Mouse (Mus musculus) midbrain, embryonic 13.5 days (tissue): Measurements from ENCODE around the gene Synm. TPM values are rescaled to one million over a fixed set of nuclear protein-coding genes. Genes with fewer than 3 reads are reported as not detected.
A peak's percentile ranks its signal among the peaks of the same experiment; 100 is the strongest.

ENCODE experiments used
- ATAC-seq: fragments of 200-750 bp; cut with Nextera tagmentation; 2 replicates; pipeline ENCODE4 v1.8.0; 2017; ENCODE audit warnings: mild to moderate bottlenecking, moderate TSS enrichment, moderate library complexity
- H3K27ac ChIP-seq: fragments of 300-500 bp; sonication (generic); 2 replicates; pipeline ENCODE4 v1.5.1; 2015; ENCODE audit warnings: inconsistent platforms, mild to moderate bottlenecking, moderate library complexity
- H3K27me3 ChIP-seq: fragments of 300-500 bp; sonication (generic); 2 replicates; pipeline ENCODE4 v1.6.1; 2015; ENCODE audit warnings: mild to moderate bottlenecking, inconsistent platforms
- H3K36me3 ChIP-seq: fragments of 300-500 bp; sonication (generic); 2 replicates; pipeline ENCODE4 v1.6.1; 2015; ENCODE audit warnings: mild to moderate bottlenecking, inconsistent platforms
- H3K4me1 ChIP-seq: fragments of 300-500 bp; sonication (generic); replicated peaks from 2 replicates; pipeline ENCODE4 v1.6.1; 2015; ENCODE audit warnings: inconsistent platforms
- H3K4me2 ChIP-seq: fragments of 300-500 bp; sonication (generic); replicated peaks from 2 replicates; pipeline ENCODE4 v1.6.1; 2015; ENCODE audit warnings: moderate library complexity, mild to moderate bottlenecking, inconsistent platforms
- H3K4me3 ChIP-seq: fragments of 300-500 bp; sonication (generic); replicated peaks from 2 replicates; pipeline ENCODE4 v1.5.1; 2015; ENCODE audit warnings: mild to moderate bottlenecking, inconsistent platforms
- H3K9ac ChIP-seq: fragments of 300-500 bp; sonication (generic); replicated peaks from 2 replicates; pipeline ENCODE4 v1.6.1; 2015; ENCODE audit warnings: mild to moderate bottlenecking, inconsistent platforms
- H3K9me3 ChIP-seq: fragments of 300-500 bp; sonication (generic); 2 replicates; pipeline ENCODE4 v1.6.1; 2016; ENCODE audit warnings: mild to moderate bottlenecking, inconsistent platforms
- WGBS: fragments of 180-500 bp; shearing (Covaris S2); methylation state at CpG from one replicate; pipeline ENCODE4 v1.1.7; 2015; 5-methylcytosine and 5-hydroxymethylcytosine counted together
- polyA plus RNA-seq: library from polyadenylated mRNA; unstranded; fragments of >200 nt; fragmentation: Nextera tagmentation; extraction: Ambion mirVana; gene quantifications from 2 replicates; pipeline ENCODE4 v1.2.1, GENCODE M21; 2015

Gene Synm
- polyA plus RNA-seq, 1 experiment from 2014 or later = 2.8 TPM

DNA sequence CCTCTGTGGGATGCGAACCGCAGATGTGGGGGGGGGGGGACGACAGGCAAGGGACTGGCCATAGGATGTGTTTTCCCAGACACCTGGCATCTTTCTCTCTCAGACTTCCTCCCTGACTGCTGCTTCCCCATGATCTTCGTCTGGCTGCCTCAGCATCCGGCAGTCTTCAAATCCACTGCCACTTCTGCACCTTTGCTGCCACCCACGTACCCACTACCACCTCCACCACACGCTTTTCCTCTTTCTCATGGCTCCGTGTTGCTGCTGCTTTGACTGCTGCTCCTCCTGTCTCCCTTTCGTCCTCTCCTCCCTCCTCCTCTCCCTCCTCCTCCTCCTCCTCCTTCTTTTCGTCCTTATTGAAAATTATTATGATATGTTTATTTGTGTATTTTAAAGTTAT is 42.6 kb downstream of the Synm start:
- Histone ChIP-seq H3K9ac (no peak overlapping the region), H3K4me3 (no peak overlapping the region), H3K4me2 (no peak overlapping the region), H3K4me1 (peaks cover 20% of the 10 kb centered on the region), H3K27ac (no peak overlapping the region), H3K9me3 (no peaks in the 10 kb centered on the region), H3K27me3 (no peaks in the 10 kb centered on the region), H3K36me3 (peaks cover 5% of the 10 kb centered on the region)
- 90% methylated on average over 10 of the region's 10 CpGs for WGBS
- no peak for ATAC-seq

DNA sequence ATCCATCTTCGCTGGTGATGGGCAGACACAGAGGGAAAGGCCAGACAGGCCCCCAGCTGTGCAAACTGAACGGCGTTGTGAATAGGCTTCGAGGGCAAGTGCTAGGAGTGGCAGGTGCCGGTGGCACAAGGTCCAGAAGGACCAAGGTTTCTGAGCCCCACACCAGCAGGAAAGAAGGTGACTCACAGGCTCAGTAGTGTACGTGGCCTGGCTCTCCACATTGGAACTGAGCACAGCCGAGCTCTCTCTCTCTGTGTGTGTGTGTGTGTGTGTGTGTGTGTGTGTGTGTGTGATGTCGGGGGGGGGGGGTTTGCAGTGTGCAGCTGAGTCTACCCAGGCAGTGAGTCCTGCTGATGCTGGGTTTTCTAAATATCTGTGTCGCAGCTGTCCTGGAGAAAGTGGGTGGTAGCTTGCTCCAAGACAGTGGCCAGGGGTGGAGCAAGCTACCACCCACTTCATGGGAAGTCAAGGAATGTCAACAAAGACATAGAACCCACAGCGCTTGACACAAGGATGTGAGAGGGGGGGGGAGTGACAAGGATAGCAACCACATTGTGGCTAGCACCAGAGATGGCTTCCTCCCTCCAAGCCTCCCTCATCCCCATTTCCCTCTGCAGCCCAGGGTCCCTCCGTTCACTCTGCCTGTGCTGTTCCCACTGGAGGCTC is 43.2 kb downstream of the Synm start:
- H3K4me2 ChIP-seq = no peak overlapping the region
- ATAC-seq = peak; percentile 31; the same call in 1 of the 2 replicates
- no peak overlapping the region for H3K4me3 ChIP-seq
- peaks cover 9% of the 10 kb centered on the region for H3K36me3 ChIP-seq
- H3K9ac ChIP-seq = 0 out of 2 replicates have a peak overlapping the region, but pooled peaks have one; percentile 6
- no peak overlapping the region for H3K27ac ChIP-seq
- no peaks in the 10 kb centered on the region for H3K9me3 ChIP-seq
- no peaks in the 10 kb centered on the region for H3K27me3 ChIP-seq
- peaks cover 20% of the 10 kb centered on the region for H3K4me1 ChIP-seq
- WGBS = 72% methylated on average over 11 of the region's 11 CpGs

DNA sequence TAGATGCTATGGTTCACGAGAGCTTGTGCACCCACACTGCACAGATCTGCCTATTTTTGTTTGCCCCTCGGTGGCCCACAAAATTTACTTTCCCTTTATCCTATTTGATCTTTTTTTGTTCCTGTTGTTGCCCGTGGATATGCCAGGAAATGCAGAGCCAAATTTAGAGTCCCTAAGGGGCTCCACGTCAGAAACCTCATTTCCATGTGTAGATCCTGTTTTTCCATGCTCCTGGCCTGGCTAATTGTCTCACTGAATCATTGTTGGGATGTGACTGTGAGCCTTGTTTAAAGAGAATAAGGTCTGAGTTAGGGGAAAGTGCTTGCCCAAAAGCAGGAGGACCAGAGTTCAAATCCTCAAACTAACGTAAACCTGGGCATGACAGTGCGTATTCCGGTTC is 44.4 kb downstream of the Synm start:
- H3K4me3 ChIP-seq = no peak overlapping the region
- no peaks in the 10 kb centered on the region for H3K9me3 ChIP-seq
- H3K4me1 ChIP-seq = peaks cover 20% of the 10 kb centered on the region
- peaks cover 9% of the 10 kb centered on the region for H3K36me3 ChIP-seq
- no peak for ATAC-seq
- H3K4me2 ChIP-seq = no peak overlapping the region
- H3K9ac ChIP-seq = no peak overlapping the region
- peak overlapping the region; percentile 82; the same call in 1 of the 2 replicates for H3K27ac ChIP-seq
- 75% methylated on average over 7 of the region's 7 CpGs for WGBS
- no peaks in the 10 kb centered on the region for H3K27me3 ChIP-seq

DNA sequence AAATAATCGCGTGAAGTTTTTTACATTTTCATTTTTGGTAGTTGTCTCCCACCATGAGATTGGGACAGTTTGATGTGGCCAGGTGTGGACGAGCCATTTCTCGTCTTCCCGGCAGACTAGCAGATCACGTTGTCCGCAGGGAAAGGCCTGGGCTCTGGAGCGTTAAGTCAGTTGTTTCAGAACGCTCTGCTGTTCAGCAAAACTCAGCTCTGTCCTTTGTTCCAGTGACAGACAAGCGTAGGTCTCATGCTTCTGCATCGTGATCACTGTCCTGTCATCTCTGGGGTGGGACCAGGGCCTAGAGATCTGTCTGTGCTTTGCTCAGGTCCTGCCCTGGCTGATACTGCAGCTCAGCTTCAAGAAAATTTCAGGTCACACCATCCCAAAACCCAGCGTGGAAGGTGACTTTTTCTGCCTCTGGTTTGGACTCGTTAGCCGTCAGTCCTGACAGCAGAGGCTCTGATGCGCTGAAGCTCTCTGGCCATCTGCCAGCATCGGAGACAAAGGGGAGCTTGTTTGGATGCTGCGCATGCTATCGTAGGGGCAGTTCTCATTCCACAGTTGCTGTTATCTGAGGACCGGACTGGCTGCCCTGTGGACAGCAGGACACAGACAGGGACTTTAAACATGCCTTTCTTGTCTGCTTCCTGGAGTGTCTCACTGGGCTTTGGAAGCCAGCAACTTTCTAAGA is 45.6 kb downstream of the Synm start:
- peak; percentile 80 for ATAC-seq
- no peaks in the 10 kb centered on the region for H3K9me3 ChIP-seq
- no peaks in the 10 kb centered on the region for H3K27me3 ChIP-seq
- H3K9ac ChIP-seq = peak overlapping the region; percentile 41; the same call in 1 of the 2 replicates
- H3K36me3 ChIP-seq = peaks cover 14% of the 10 kb centered on the region
- H3K4me3 ChIP-seq = no peak overlapping the region
- peaks cover 20% of the 10 kb centered on the region for H3K4me1 ChIP-seq
- H3K27ac ChIP-seq = peak overlapping the region; percentile 82
- 43% methylated on average over 19 of the region's 19 CpGs for WGBS
- peak overlapping the region; percentile 22 for H3K4me2 ChIP-seq

DNA sequence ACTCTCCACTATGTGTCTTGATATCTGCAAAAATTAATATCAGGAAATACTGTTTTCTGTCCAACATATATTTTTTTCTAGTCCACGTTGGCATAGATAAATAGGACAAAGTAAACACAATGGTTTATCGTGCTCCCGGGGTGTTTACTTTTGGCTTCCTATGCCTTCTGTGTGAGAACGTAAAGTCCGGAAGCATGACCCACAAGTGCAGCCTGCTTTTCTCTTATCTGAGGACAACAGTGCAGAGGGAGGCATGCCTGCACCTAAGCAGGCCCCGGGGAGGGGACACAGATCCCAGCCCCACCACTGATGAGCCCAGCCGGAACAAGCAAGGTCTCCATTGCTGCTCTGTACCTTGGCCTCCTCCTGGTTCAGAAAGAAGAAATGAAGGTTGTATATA is 49.3 kb downstream of the Synm start:
- H3K4me1 ChIP-seq = peaks cover 14% of the 10 kb centered on the region
- H3K4me2 ChIP-seq = no peak overlapping the region
- H3K36me3 ChIP-seq = peaks cover 14% of the 10 kb centered on the region
- no peak overlapping the region for H3K4me3 ChIP-seq
- 86% methylated on average over 7 of the region's 7 CpGs for WGBS
- H3K27ac ChIP-seq = no peak overlapping the region
- ATAC-seq = no peak
- H3K9me3 ChIP-seq = no peaks in the 10 kb centered on the region
- H3K9ac ChIP-seq = no peak overlapping the region
- no peaks in the 10 kb centered on the region for H3K27me3 ChIP-seq

DNA sequence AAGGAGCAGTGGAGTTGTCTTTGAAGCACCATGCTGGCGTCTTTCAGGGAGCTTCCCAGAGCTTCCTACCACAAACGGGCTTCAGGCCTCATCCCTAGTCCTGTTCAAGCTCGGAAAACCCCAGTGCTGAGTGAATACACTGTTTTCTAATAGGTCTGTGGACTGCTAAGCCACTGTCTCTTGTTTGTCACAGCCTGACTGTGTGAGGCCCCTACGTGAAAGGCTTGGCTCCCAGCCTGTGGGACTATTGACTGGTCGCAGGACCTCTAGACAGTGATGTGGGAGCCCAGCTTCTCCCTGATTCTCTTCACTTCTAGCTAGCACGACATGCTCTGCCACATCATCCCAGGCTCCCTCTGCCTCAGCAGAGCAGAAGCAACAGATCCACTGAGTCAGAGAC is 51.4 kb downstream of the Synm start:
- no peak overlapping the region for H3K27ac ChIP-seq
- H3K9me3 ChIP-seq = no peaks in the 10 kb centered on the region
- H3K4me1 ChIP-seq = no peaks in the 10 kb centered on the region
- peaks cover 16% of the 10 kb centered on the region for H3K36me3 ChIP-seq
- no peak overlapping the region for H3K9ac ChIP-seq
- H3K4me2 ChIP-seq = no peak overlapping the region
- H3K4me3 ChIP-seq = no peak overlapping the region
- no peak for ATAC-seq
- WGBS = 81% methylated on average over 6 of the region's 6 CpGs
- no peaks in the 10 kb centered on the region for H3K27me3 ChIP-seq

DNA sequence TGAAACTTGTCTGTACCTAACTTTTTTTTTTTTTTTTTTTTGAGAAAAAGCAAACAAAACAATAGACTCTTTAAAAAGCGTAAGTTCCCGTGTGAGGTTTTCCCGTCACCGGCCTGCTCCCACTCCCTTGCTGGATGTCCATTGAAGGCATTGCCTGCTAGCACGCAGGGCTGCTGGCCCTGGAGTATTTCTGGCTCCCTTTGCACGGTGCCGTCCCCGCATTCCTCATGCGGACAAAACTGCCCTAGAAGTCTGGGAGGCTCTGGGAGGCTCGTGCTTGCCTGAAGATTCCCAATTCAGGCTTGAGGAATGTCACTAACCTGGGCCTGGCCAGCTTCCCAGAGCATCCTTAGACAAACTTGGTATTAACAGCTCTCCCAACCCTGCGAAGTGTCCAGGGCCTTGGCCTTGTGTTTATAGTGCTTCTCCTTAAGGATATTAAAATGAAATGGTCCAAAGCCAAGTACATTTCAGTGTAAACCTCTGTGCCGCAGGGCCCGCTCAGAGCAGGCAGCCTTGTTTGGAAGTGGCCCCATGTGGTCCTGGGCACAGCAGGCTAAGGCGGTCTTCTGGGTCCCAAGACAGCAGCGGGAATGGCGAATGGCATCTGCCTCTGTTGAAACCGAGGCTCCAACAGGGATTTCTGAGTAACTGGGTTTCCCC is 58.2 kb downstream of the Synm start:
- Histone ChIP-seq H3K27ac (0 out of 2 replicates have a peak overlapping the region, but pooled peaks have one; percentile 1), H3K9ac (no peak overlapping the region), H3K4me3 (no peak overlapping the region), H3K4me2 (no peak overlapping the region), H3K9me3 (no peaks in the 10 kb centered on the region), H3K27me3 (no peaks in the 10 kb centered on the region), H3K36me3 (peaks cover 7% of the 10 kb centered on the region), H3K4me1 (peaks cover 5% of the 10 kb centered on the region; the same call in 1 of the 2 replicates)
- ATAC-seq = no peak
- 67% methylated on average over 17 of the region's 17 CpGs for WGBS

DNA sequence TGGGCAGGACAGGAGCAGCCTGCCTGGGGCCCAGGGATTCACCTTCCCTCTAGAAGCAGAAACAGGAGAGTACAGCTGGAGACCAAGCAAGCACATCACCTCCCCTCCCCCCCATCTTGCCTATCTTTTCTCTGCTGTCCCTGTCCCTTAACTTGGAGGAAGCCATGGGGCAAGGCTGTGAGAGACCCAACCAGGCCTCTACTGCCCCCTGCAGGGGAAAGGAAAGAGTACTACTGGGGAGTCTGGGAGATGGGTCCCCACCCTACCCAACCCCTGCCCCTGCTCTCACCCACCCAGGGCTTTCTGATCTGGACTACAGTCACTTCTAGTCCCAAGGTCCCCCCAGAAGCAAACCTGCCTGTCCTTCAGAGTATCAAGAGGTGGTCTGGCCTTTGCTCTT is 58.7 kb downstream of the Synm start:
- no peak overlapping the region for H3K9ac ChIP-seq
- H3K4me1 ChIP-seq = peaks cover 5% of the 10 kb centered on the region; the same call in 1 of the 2 replicates
- H3K36me3 ChIP-seq = peaks cover 7% of the 10 kb centered on the region
- no peak overlapping the region for H3K4me2 ChIP-seq
- no peaks in the 10 kb centered on the region for H3K9me3 ChIP-seq
- no peak overlapping the region for H3K27ac ChIP-seq
- ATAC-seq = peak; percentile 44; the same call in 1 of the 2 replicates
- no peaks in the 10 kb centered on the region for H3K27me3 ChIP-seq
- no peak overlapping the region for H3K4me3 ChIP-seq

DNA sequence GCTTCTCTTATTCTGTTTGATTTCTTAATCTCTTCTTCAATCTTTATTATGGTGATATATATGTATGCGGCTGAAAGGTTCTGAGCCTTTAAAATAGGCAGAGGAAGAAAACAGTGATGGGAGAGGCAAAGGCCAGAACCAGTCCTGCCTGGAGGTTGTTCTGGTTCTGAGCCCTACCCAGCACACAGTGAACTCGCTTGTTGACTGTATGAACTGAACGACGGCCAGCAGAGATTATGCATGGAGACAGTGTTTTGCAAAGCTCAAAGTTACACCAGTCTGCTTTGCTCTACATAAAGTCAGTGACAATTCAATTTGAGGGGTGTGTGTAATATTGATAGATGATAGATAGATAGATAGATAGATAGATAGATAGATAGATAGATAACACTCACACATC is 60.2 kb downstream of the Synm start:
- Histone ChIP-seq H3K4me2 (no peak overlapping the region), H3K4me1 (peaks cover 5% of the 10 kb centered on the region; the same call in 1 of the 2 replicates), H3K27ac (no peak overlapping the region), H3K4me3 (no peak overlapping the region), H3K9me3 (no peaks in the 10 kb centered on the region), H3K36me3 (peaks cover 7% of the 10 kb centered on the region), H3K9ac (no peak overlapping the region), H3K27me3 (no peaks in the 10 kb centered on the region)
- no peak for ATAC-seq
- 94% methylated on average over 4 of the region's 4 CpGs for WGBS

DNA sequence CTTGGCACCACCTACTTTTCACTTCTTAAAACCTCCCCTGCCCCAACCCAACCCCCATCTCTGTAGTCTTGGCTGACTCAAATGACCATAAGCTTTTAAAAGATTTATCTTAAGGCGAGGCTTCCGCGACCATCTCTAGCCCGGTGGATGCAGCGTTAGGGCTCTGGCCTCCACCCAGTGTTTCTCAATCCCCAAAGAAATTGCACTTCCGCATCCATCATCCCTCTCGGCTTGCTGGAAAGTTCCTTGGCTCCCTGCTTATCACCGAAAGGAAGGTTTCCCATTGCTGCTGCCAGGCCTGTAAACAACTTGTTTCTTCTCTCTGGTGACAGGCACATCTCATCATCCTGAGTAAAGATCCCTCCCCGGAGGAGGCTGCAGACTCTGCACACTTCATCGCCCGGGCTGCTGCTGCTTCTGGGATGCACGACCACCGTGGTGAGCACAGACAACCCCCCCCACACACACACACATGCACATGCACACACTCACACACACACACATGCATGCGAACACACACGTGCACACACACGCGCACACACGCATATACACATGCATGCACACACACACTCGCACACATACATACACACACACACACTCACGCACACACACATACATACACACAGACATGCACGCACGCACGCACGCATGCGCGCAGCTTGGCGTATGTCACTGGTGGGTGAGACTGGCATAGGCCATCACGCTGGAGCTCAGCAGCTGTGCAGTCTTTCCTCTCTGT is 61.5 kb downstream of the Synm start:
- 92% methylated on average over 28 of the region's 28 CpGs for WGBS
- peaks cover 5% of the 10 kb centered on the region; the same call in 1 of the 2 replicates for H3K4me1 ChIP-seq
- H3K9me3 ChIP-seq = no peaks in the 10 kb centered on the region
- H3K27ac ChIP-seq = no peak overlapping the region
- H3K9ac ChIP-seq = no peak overlapping the region
- no peak overlapping the region for H3K4me3 ChIP-seq
- H3K4me2 ChIP-seq = no peak overlapping the region
- peaks cover 5% of the 10 kb centered on the region for H3K36me3 ChIP-seq
- no peak for ATAC-seq
- H3K27me3 ChIP-seq = no peaks in the 10 kb centered on the region

DNA sequence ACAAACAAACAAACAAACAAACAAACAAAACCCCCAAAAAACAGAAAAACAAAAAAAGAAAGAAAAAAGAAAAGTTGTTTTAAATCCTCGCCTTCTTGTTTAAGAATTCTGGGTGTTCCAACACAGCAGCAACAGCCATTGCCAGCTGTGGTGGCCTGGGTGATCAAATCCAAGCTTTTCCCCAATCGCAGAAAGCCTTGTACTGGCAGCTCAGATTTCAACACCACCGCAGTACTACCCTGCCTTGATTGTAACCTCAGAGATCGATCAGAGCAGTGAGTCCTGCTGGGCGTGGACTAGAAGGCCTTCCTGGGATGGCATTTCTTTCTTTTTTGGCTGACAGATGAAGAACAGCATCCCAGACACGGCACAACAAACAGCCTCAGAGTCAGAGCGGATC is 63.6 kb downstream of the Synm start:
- WGBS = 89% methylated on average over 7 of the region's 7 CpGs
- H3K27me3 ChIP-seq = no peaks in the 10 kb centered on the region
- no peak overlapping the region for H3K9ac ChIP-seq
- no peak overlapping the region for H3K4me2 ChIP-seq
- H3K9me3 ChIP-seq = no peaks in the 10 kb centered on the region
- H3K36me3 ChIP-seq = peaks cover 5% of the 10 kb centered on the region
- no peak overlapping the region for H3K27ac ChIP-seq
- ATAC-seq = no peak
- H3K4me3 ChIP-seq = no peak overlapping the region
- no peaks in the 10 kb centered on the region for H3K4me1 ChIP-seq
